Mouse (Mus musculus) thymus, adult 2 months (tissue): ENCODE data around the gene Ndufs4.
"Not testable (repeated sequence)": the region's sequence is repeated elsewhere in the genome, so short reads cannot be mapped to it uniquely, and the experiment has no call there.

Experiments
- CTCF ChIP-seq: fragments of 200-500 bp; IDR thresholded peaks from 2 replicates; pipeline ENCODE4 v1.5.1; 2012; ENCODE audit warnings: mild to moderate bottlenecking, control low read depth, low read length, moderate library complexity, borderline replicate concordance; ENCODE audit not compliant: control insufficient read depth, poor library complexity, insufficient read depth; ENCODE audit errors: extremely low read depth
- POLR2A ChIP-seq: fragments of 200-500 bp; IDR thresholded peaks from 2 replicates; pipeline ENCODE4 v1.6.1; 2012; ENCODE audit warnings: mild to moderate bottlenecking, low read length, control low read depth, moderate library complexity; ENCODE audit not compliant: control insufficient read depth, poor library complexity, insufficient read depth; ENCODE audit errors: extremely low read depth

DNA sequence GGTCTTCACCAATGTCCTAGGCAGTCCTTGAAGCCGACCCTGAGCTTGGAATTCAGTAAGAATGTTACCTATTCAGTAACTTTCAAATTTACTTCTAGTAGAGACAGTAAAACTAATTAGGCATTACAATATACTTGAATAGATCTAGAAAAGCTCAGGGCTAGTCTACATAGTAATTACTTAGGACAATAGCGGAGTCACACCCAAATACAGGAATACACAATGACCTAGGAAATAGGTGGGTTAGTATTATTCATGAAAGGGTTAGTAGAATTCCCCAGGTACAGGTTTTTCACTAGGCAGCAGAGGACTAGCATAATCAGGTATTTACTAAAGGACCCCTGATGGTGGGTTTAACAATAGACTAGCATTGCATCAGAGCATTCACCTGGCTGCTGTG, 109.4 kb downstream of the Ndufs4 start:
- not testable (repeated sequence) for TF ChIP-seq CTCF, POLR2A
